Mouse (Mus musculus): ENCODE measurements around the gene Akt2. TPM values are rescaled to one million over a fixed set of nuclear protein-coding genes. Genes with fewer than 3 reads are reported as not detected.

Gene Akt2
- polyA plus RNA-seq, 1 experiment from 2014 or later = 106 TPM

GRCm38 (mm10) chr7:27560978-27561377 is 30.4 kb upstream of the Akt2 start:
- Histone ChIP-seq H3K9me3 (no peaks in the 10 kb centered on the region), H3K4me3 (no peak overlapping the region), H3K27ac (no peak overlapping the region), H3K36me3 (peaks cover 74% of the 10 kb centered on the region), H3K4me1 (no peaks in the 10 kb centered on the region), H3K4me2 (no peak overlapping the region), H3K9ac (no peak overlapping the region), H3K27me3 (no peaks in the 10 kb centered on the region)
- WGBS = 84% methylated on average over 1 of the region's 1 CpGs
- ATAC-seq (ENCODE audit: insufficient number of reproducible peaks, insufficient read depth, low FRiP score, low TSS enrichment, low read depth) = no peak

GRCm38 (mm10) chr7:27569580-27570224 is 21.6 kb upstream of the Akt2 start:
- Histone ChIP-seq H3K9me3 (no peaks in the 10 kb centered on the region), H3K27ac (no peak overlapping the region), H3K9ac (no peak overlapping the region), H3K36me3 (peaks cover 77% of the 10 kb centered on the region), H3K4me1 (no peaks in the 10 kb centered on the region), H3K4me3 (no peak overlapping the region), H3K27me3 (no peaks in the 10 kb centered on the region), H3K4me2 (no peak overlapping the region)
- ATAC-seq (ENCODE audit: insufficient number of reproducible peaks, insufficient read depth, low FRiP score, low TSS enrichment, low read depth) = no peak
- 78% methylated on average over 5 of the region's 5 CpGs for WGBS

- Histone ChIP-seq H3K4me3 (no peak overlapping the region), H3K4me1 (no peaks in the 10 kb centered on the region), H3K36me3 (peaks cover 83% of the 10 kb centered on the region)
Observed at GRCm38 (mm10) chr7:27572133-27572532, 19.2 kb upstream of the Akt2 start.

GRCm38 (mm10) chr7:27574124-27574880 is 17.1 kb upstream of the Akt2 start:
- Histone ChIP-seq H3K4me1 (no peaks in the 10 kb centered on the region), H3K9me3 (no peaks in the 10 kb centered on the region), H3K4me3 (no peak overlapping the region), H3K36me3 (peaks cover 81% of the 10 kb centered on the region), H3K27ac (no peak overlapping the region), H3K4me2 (no peak overlapping the region), H3K9ac (no peak overlapping the region), H3K27me3 (no peaks in the 10 kb centered on the region)
- 90% methylated on average over 14 of the region's 14 CpGs for WGBS
- no peak for ATAC-seq (ENCODE audit: insufficient number of reproducible peaks, insufficient read depth, low FRiP score, low TSS enrichment, low read depth)

More at GRCm38 (mm10) chr7:27572133-27572532, 19.2 kb upstream of the Akt2 start:
- Histone ChIP-seq H3K27ac (no peak overlapping the region), H3K4me2 (no peak overlapping the region), H3K9me3 (no peaks in the 10 kb centered on the region), H3K27me3 (no peaks in the 10 kb centered on the region), H3K9ac (no peak overlapping the region)
- 97% methylated on average over 4 of the region's 4 CpGs for WGBS
- ATAC-seq (ENCODE audit: insufficient number of reproducible peaks, insufficient read depth, low FRiP score, low TSS enrichment, low read depth) = no peak

- H3K9ac ChIP-seq = no peak overlapping the region
- no peaks in the 10 kb centered on the region for H3K4me1 ChIP-seq
- H3K27me3 ChIP-seq = no peaks in the 10 kb centered on the region
- 73% methylated on average over 6 of the region's 6 CpGs for WGBS
- H3K9me3 ChIP-seq = no peaks in the 10 kb centered on the region
- H3K4me3 ChIP-seq = no peak overlapping the region
- ATAC-seq (ENCODE audit: insufficient number of reproducible peaks, insufficient read depth, low FRiP score, low TSS enrichment, low read depth) = no peak
- peaks cover 87% of the 10 kb centered on the region for H3K36me3 ChIP-seq
- no peak overlapping the region for H3K27ac ChIP-seq
- no peak overlapping the region for H3K4me2 ChIP-seq
Observed at GRCm38 (mm10) chr7:27576914-27577313, 14.4 kb upstream of the Akt2 start.

- Histone ChIP-seq H3K4me2 (no peak overlapping the region), H3K36me3 (peaks cover 87% of the 10 kb centered on the region)
- WGBS = 81% methylated on average over 6 of the region's 6 CpGs
Observed at GRCm38 (mm10) chr7:27577589-27577988, 13.8 kb upstream of the Akt2 start.

GRCm38 (mm10) chr7:27578465-27578864 is 12.9 kb upstream of the Akt2 start:
- Histone ChIP-seq H3K4me1 (no peaks in the 10 kb centered on the region), H3K9me3 (no peaks in the 10 kb centered on the region), H3K9ac (no peak overlapping the region), H3K4me2 (no peak overlapping the region), H3K4me3 (no peak overlapping the region), H3K27ac (no peak overlapping the region), H3K36me3 (peaks cover 94% of the 10 kb centered on the region), H3K27me3 (no peaks in the 10 kb centered on the region)
- ATAC-seq (ENCODE audit: insufficient number of reproducible peaks, insufficient read depth, low FRiP score, low TSS enrichment, low read depth) = no peak
- WGBS = 50% methylated on average over 7 of the region's 7 CpGs

More at GRCm38 (mm10) chr7:27577589-27577988, 13.8 kb upstream of the Akt2 start:
- Histone ChIP-seq H3K27me3 (no peaks in the 10 kb centered on the region), H3K9me3 (no peaks in the 10 kb centered on the region), H3K4me3 (no peak overlapping the region), H3K27ac (no peak overlapping the region), H3K4me1 (no peaks in the 10 kb centered on the region), H3K9ac (no peak overlapping the region)
- ATAC-seq (ENCODE audit: insufficient number of reproducible peaks, insufficient read depth, low FRiP score, low TSS enrichment, low read depth) = no peak

GRCm38 (mm10) chr7:27580380-27581174 is 10.8 kb upstream of the Akt2 start:
- no peak for ATAC-seq (ENCODE audit: insufficient number of reproducible peaks, insufficient read depth, low FRiP score, low TSS enrichment, low read depth)
- H3K4me3 ChIP-seq = no peak overlapping the region
- WGBS = 91% methylated on average over 14 of the region's 14 CpGs
- peaks cover 91% of the 10 kb centered on the region for H3K36me3 ChIP-seq
- H3K9ac ChIP-seq = no peak overlapping the region
- H3K9me3 ChIP-seq = no peaks in the 10 kb centered on the region
- H3K4me2 ChIP-seq = no peak overlapping the region
- H3K27ac ChIP-seq = no peak overlapping the region
- no peaks in the 10 kb centered on the region for H3K27me3 ChIP-seq
- H3K4me1 ChIP-seq = no peaks in the 10 kb centered on the region

- WGBS = 67% methylated on average over 2 of the region's 2 CpGs
- Histone ChIP-seq H3K4me3 (no peak overlapping the region), H3K9ac (no peak overlapping the region), H3K27ac (no peak overlapping the region), H3K4me2 (no peak overlapping the region), H3K4me1 (no peaks in the 10 kb centered on the region), H3K9me3 (no peaks in the 10 kb centered on the region), H3K27me3 (no peaks in the 10 kb centered on the region), H3K36me3 (peaks cover 31% of the 10 kb centered on the region)
- ATAC-seq (ENCODE audit: insufficient number of reproducible peaks, insufficient read depth, low FRiP score, low TSS enrichment, low read depth) = no peak
Observed at GRCm38 (mm10) chr7:27586861-27587260, 4.5 kb upstream of the Akt2 start.

- Histone ChIP-seq H3K27me3 (no peaks in the 10 kb centered on the region), H3K36me3 (peaks cover 22% of the 10 kb centered on the region), H3K9me3 (no peaks in the 10 kb centered on the region), H3K9ac (no peak overlapping the region), H3K4me1 (peaks cover 2% of the 10 kb centered on the region), H3K4me2 (no peak overlapping the region), H3K27ac (no peak overlapping the region), H3K4me3 (no peak overlapping the region)
- WGBS = 88% methylated on average over 2 of the region's 2 CpGs
- no peak for ATAC-seq (ENCODE audit: insufficient number of reproducible peaks, insufficient read depth, low FRiP score, low TSS enrichment, low read depth)
Observed at GRCm38 (mm10) chr7:27587741-27588140, 3.6 kb upstream of the Akt2 start.

- no peaks in the 10 kb centered on the region for H3K27me3 ChIP-seq
- no peak overlapping the region for H3K27ac ChIP-seq
- H3K9me3 ChIP-seq = no peaks in the 10 kb centered on the region
- H3K36me3 ChIP-seq = peaks cover 16% of the 10 kb centered on the region
- H3K4me2 ChIP-seq = no peak overlapping the region
- peaks cover 13% of the 10 kb centered on the region for H3K4me1 ChIP-seq
- WGBS = 88% methylated on average over 4 of the region's 4 CpGs
- no peak for ATAC-seq (ENCODE audit: insufficient number of reproducible peaks, insufficient read depth, low FRiP score, low TSS enrichment, low read depth)
- H3K4me3 ChIP-seq = no peak overlapping the region
- no peak overlapping the region for H3K9ac ChIP-seq
Observed at GRCm38 (mm10) chr7:27590088-27590487, 1.3 kb upstream of the Akt2 start.

All from embryonic facial prominence, embryonic 13.5 days (tissue).